Mouse (Mus musculus) kidney, embryonic 16.5 days (tissue): Measurements from ENCODE around the gene Adgrl2. TPM values are rescaled to one million over a fixed set of nuclear protein-coding genes. Genes with fewer than 3 reads are reported as not detected.

ENCODE experiments used
- ATAC-seq: fragments of 200-750 bp; cut with Nextera tagmentation; 2 replicates; pipeline ENCODE4 v1.8.0; 2017; ENCODE audit warnings: moderate TSS enrichment; ENCODE audit not compliant: low FRiP score, low TSS enrichment
- H3K27ac ChIP-seq: fragments of 300-500 bp; sonication (generic); 2 replicates; pipeline ENCODE4 v1.5.1; 2014; ENCODE audit warnings: low read length
- H3K27me3 ChIP-seq: fragments of 300-500 bp; sonication (generic); 2 replicates; pipeline ENCODE4 v1.6.1; 2014; ENCODE audit warnings: low read length, control low read depth, mixed read lengths; ENCODE audit not compliant: insufficient read depth
- H3K36me3 ChIP-seq: fragments of 300-500 bp; sonication (generic); 2 replicates; pipeline ENCODE4 v1.6.1; 2014; ENCODE audit warnings: low read length, control low read depth, mixed read lengths; ENCODE audit not compliant: insufficient read depth
- H3K4me1 ChIP-seq: fragments of 300-500 bp; sonication (generic); 2 replicates; pipeline ENCODE4 v1.6.1; 2014; ENCODE audit warnings: low read length, control low read depth, mixed read lengths; ENCODE audit not compliant: insufficient read depth
- H3K4me2 ChIP-seq: fragments of 300-500 bp; sonication (generic); replicated peaks from 2 replicates; pipeline ENCODE4 v1.6.1; 2014; ENCODE audit warnings: low read depth, low read length
- H3K4me3 ChIP-seq: fragments of 300-500 bp; sonication (generic); 2 replicates; pipeline ENCODE4 v1.5.1; 2014; ENCODE audit warnings: mild to moderate bottlenecking, low read length
- H3K9ac ChIP-seq: fragments of 300-500 bp; sonication (generic); replicated peaks from 2 replicates; pipeline ENCODE4 v1.6.1; 2014; ENCODE audit warnings: low read length
- H3K9me3 ChIP-seq: fragments of 300-500 bp; sonication (generic); 2 replicates; pipeline ENCODE4 v1.6.1; 2016; ENCODE audit warnings: low read length, control low read depth
- WGBS: fragments of 180-500 bp; shearing (Covaris S2); extraction: QIAGEN DNeasy Blood & Tissue Kit; methylation state at CpG from one replicate; pipeline ENCODE4 v1.1.7; 2014; 5-methylcytosine and 5-hydroxymethylcytosine counted together
- polyA plus RNA-seq: library from polyadenylated mRNA; unstranded; fragments of >200 nt; fragmentation: Nextera tagmentation; extraction: Ambion mirVana; gene quantifications from 2 replicates; pipeline ENCODE4 v1.2.1, GENCODE M21; 2015

Gene Adgrl2
- polyA plus RNA-seq, 1 experiment from 2014 or later: 49.9 TPM

DNA sequence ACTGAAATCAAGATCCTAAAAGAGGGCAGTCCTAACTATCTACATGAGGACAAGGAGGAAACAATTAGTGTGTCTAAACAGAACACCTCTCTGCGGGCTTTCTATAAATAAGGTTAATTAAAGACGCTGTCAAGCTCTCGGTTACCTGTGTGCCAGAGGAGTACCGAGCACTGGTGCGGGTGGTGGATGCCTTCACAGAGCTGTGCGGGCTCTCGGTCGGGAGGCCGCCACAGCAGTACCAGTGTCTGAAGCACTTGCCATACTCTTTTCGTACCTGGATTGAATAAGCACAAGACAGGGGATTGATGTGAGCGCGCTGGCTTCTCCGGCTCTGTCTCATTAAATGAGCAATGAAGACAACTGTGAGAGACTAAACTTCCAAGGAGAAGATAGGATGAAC lies 166.8 kb downstream of the Adgrl2 start:
- 94% methylated on average over 13 of the region's 13 CpGs for WGBS
- Histone ChIP-seq H3K4me2 (no peak overlapping the region), H3K36me3 (peaks cover 77% of the 10 kb centered on the region), H3K4me1 (no peaks in the 10 kb centered on the region), H3K27me3 (no peaks in the 10 kb centered on the region), H3K9me3 (no peaks in the 10 kb centered on the region), H3K4me3 (no peak overlapping the region), H3K9ac (no peak overlapping the region), H3K27ac (no peak overlapping the region)
- no peak for ATAC-seq

- peaks cover 83% of the 10 kb centered on the region for H3K36me3 ChIP-seq
- 44% methylated on average over 6 of the region's 6 CpGs for WGBS
- no peaks in the 10 kb centered on the region for H3K27me3 ChIP-seq
- no peak overlapping the region for H3K9ac ChIP-seq
- no peak overlapping the region for H3K4me3 ChIP-seq
- no peak for ATAC-seq
- no peak overlapping the region for H3K4me2 ChIP-seq
- H3K4me1 ChIP-seq: no peaks in the 10 kb centered on the region
- H3K27ac ChIP-seq: no peak overlapping the region
- no peaks in the 10 kb centered on the region for H3K9me3 ChIP-seq
These were observed 168.7 kb downstream of the Adgrl2 start for GRCm38 (mm10) chr3:148821632-148822031.

DNA sequence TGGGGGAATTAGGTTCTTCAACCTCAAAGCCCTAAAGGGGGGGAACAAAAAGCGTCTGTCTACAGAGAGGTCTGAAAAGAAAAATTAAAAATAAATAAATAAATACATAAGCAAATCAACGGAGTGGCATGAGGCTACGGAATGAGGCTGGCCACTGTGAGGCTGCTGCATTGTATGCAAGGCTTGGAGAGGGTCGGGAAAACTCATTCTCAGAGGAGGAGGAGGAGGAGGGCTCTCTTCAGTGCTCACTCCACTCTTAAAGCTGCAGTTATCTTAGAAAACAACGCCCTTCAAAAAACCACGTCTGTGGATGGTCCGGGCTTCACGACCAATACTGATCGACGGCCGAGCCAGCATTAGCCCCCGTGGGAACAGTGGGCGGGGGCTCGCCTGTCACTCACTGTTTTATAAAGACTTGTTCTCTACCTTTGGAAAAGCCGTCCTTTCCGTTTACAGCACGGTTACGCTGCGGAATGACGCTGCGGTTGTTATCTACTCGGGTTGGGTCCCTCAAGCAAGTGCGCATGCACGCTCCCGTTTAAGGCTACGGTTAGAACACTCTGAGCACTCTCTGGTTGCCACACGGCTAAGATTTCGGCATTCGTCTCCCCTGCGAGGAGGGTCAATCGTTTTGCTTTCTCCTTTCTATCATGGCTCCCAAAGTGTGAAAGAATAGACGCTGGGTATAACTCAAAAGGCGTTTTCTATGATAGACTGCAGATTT lies 170.9 kb downstream of the Adgrl2 start:
- no peaks in the 10 kb centered on the region for H3K27me3 ChIP-seq
- no peak overlapping the region for H3K4me2 ChIP-seq
- whole genome bisulfite sequencing: 85% methylated on average over 33 of the region's 33 CpGs
- H3K27ac ChIP-seq: no peak overlapping the region
- H3K4me1 ChIP-seq: no peaks in the 10 kb centered on the region
- no peaks in the 10 kb centered on the region for H3K9me3 ChIP-seq
- H3K4me3 ChIP-seq: no peak overlapping the region
- no peak overlapping the region for H3K9ac ChIP-seq
- H3K36me3 ChIP-seq: peaks cover 77% of the 10 kb centered on the region
- no peak for ATAC-seq

DNA sequence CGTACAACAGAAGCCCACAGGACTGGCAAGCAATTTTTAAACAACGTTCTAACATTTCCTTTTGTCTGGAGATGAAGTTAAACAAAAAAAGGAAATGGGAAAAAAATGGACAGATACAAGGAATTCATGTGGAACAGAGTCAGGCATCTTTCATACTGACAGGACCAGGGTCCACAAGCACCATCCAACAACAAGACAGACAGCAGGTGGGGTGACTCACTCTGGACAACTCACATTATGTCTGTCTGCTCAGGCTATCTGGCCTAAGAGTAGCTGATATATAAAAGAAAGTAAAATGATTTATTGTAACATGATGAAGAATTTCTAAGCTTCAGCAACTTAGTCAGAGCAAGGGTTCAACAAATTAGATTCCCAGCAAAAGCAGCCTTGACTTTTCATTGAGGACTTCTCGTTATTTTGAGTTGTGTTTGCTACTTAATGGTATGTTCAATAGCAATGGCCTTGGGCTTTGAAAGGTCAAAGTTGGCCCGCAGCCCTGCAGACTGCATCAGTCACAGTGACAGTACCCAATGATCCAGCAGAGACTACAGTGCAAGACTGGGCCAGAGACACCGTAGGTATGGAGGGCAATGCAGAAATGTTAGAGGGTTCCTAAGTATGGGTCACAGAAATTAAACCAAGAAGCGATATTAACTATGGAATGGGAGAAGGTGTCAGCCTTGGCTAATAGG lies 171.8 kb downstream of the Adgrl2 start:
- H3K4me2 ChIP-seq: no peak overlapping the region
- H3K4me3 ChIP-seq: no peak overlapping the region
- H3K27ac ChIP-seq: no peak overlapping the region
- no peaks in the 10 kb centered on the region for H3K4me1 ChIP-seq
- ATAC-seq: 0 out of 2 replicates have a peak, but pooled peaks have one; percentile 72
- H3K9me3 ChIP-seq: no peaks in the 10 kb centered on the region
- WGBS: 46% methylated on average over 6 of the region's 6 CpGs
- peaks cover 68% of the 10 kb centered on the region for H3K36me3 ChIP-seq
- no peaks in the 10 kb centered on the region for H3K27me3 ChIP-seq
- H3K9ac ChIP-seq: no peak overlapping the region

DNA sequence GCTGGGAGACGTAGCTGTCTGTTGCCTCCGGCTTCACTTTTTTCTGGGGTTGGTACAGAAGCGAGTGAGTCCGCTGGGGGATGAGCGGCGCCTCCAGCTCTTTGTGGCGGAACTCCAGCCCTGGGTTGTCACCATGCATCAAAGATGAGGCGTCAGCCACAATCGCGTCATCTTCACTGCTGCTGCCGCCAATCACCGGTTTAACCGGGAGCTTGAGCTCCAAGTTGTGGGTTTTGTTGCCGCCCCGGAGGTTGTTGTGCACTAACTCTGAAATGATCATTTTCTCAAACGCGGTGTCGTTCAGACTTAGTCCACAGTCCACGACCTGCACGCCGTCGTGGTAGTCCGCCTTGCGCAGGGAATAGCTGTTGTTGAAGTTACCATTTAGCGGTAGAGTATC lies 172.9 kb downstream of the Adgrl2 start:
- Histone ChIP-seq H3K27ac (no peak overlapping the region), H3K27me3 (no peaks in the 10 kb centered on the region), H3K9ac (no peak overlapping the region), H3K4me2 (no peak overlapping the region), H3K4me3 (no peak overlapping the region), H3K9me3 (no peaks in the 10 kb centered on the region), H3K36me3 (peaks cover 57% of the 10 kb centered on the region), H3K4me1 (no peaks in the 10 kb centered on the region)
- no peak for ATAC-seq
- WGBS: 97% methylated on average over 25 of the region's 25 CpGs

GRCm38 (mm10) chr3:148813121-148813520 lies 177.2 kb downstream of the Adgrl2 start:
- no peak overlapping the region for H3K27ac ChIP-seq
- no peak overlapping the region for H3K9ac ChIP-seq
- no peak overlapping the region for H3K4me3 ChIP-seq
- no peak for ATAC-seq
- no peaks in the 10 kb centered on the region for H3K9me3 ChIP-seq
- no peaks in the 10 kb centered on the region for H3K27me3 ChIP-seq
- peaks cover 24% of the 10 kb centered on the region for H3K36me3 ChIP-seq
- WGBS: 41% methylated on average over 6 of the region's 6 CpGs
- no peaks in the 10 kb centered on the region for H3K4me1 ChIP-seq
- no peak overlapping the region for H3K4me2 ChIP-seq

GRCm38 (mm10) chr3:148812059-148812458 lies 178.3 kb downstream of the Adgrl2 start:
- no peak overlapping the region for H3K4me2 ChIP-seq
- peaks cover 14% of the 10 kb centered on the region for H3K36me3 ChIP-seq
- no peaks in the 10 kb centered on the region for H3K4me1 ChIP-seq
- no peak overlapping the region for H3K4me3 ChIP-seq
- H3K9ac ChIP-seq: no peak overlapping the region
- no peak for ATAC-seq
- no peaks in the 10 kb centered on the region for H3K9me3 ChIP-seq
- no peaks in the 10 kb centered on the region for H3K27me3 ChIP-seq
- WGBS: 81% methylated on average over 1 of the region's 1 CpGs
- no peak overlapping the region for H3K27ac ChIP-seq

GRCm38 (mm10) chr3:148806977-148807376 lies 183.4 kb downstream of the Adgrl2 start:
- no peaks in the 10 kb centered on the region for H3K9me3 ChIP-seq
- H3K9ac ChIP-seq: no peak overlapping the region
- no peak overlapping the region for H3K4me3 ChIP-seq
- H3K27ac ChIP-seq: no peak overlapping the region
- 78% methylated on average over 9 of the region's 9 CpGs for WGBS
- no peaks in the 10 kb centered on the region for H3K27me3 ChIP-seq
- peak; percentile 65; the same call in 1 of the 2 replicates for ATAC-seq
- no peaks in the 10 kb centered on the region for H3K4me1 ChIP-seq
- H3K4me2 ChIP-seq: no peak overlapping the region
- H3K36me3 ChIP-seq: no peaks in the 10 kb centered on the region

DNA sequence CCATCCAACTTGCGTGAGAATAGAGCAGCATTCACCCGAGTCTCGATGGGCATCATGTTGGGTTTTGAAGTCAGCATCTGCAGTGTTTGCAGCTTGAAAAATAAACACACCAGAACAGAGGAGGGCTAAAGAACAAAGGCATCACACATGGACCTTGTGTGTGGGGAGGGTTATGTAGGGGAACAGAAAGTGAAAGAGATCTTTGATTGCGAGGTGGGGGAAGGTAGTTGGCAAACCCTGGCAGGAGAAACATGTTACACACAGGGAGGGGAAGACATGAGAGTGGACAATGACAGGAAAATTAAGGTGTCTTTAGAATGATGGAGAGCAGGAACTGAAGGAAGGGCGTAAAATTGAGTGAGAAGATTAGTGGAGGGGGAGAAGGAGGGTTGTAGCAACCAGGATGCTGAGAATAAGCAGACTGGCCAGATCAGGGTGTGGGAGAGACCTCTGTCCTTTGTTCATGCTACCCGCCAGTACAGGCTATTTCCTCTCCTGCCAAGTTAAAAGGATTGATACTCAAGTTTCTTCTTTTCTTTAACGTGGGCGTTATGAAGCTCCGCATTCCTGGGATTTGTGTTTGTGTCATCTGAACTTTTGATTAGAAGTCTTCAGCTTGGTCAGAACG lies 197.0 kb downstream of the Adgrl2 start:
- Histone ChIP-seq H3K9me3 (no peaks in the 10 kb centered on the region), H3K4me3 (no peak overlapping the region), H3K36me3 (no peaks in the 10 kb centered on the region), H3K27me3 (no peaks in the 10 kb centered on the region), H3K27ac (no peak overlapping the region), H3K4me2 (no peak overlapping the region), H3K4me1 (no peaks in the 10 kb centered on the region), H3K9ac (no peak overlapping the region)
- 41% methylated on average over 10 of the region's 10 CpGs for WGBS
- no peak for ATAC-seq

DNA sequence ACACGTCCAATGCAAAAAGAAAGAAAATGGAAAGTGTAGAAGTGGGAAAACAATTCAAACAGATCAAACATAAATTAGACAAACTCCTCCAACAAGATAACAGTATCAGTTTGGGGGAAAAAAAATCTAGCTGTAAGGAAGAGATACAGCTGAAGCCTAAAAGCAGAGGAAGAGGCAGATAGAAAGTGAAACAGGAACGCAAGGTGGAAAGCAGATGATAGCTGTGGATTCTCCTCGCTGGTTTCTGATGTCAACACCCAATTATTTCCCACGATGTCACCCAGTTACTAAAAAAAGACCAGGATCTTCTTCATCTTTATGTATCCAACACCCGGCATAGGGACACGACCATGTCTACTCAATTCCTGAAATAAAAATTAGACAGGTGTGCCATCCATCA lies 220.0 kb downstream of the Adgrl2 start:
- H3K27me3 ChIP-seq: no peaks in the 10 kb centered on the region
- no peaks in the 10 kb centered on the region for H3K36me3 ChIP-seq
- ATAC-seq: no peak
- H3K4me1 ChIP-seq: 0 out of 2 replicates have a peak, but pooled peaks cover 3% of the 10 kb centered on the region
- no peak overlapping the region for H3K27ac ChIP-seq
- H3K9ac ChIP-seq: no peak overlapping the region
- H3K4me2 ChIP-seq: no peak overlapping the region
- no peak overlapping the region for H3K4me3 ChIP-seq
- 88% methylated on average over 6 of the region's 6 CpGs for WGBS
- H3K9me3 ChIP-seq: no peaks in the 10 kb centered on the region
